Mouse (Mus musculus) hindbrain, embryonic 13.5 days (tissue): ENCODE results near the gene Kansl1. TPM values are rescaled to one million over a fixed set of nuclear protein-coding genes. Genes with fewer than 3 reads are reported as not detected.

Experiments used
- ATAC-seq: fragments of 200-750 bp; cut with Nextera tagmentation; 2 replicates; pipeline ENCODE4 v1.8.0; 2017; ENCODE audit warnings: moderate TSS enrichment; ENCODE audit not compliant: low FRiP score
- H3K27ac ChIP-seq: fragments of 300-500 bp; sonication (generic); 2 replicates; pipeline ENCODE4 v1.5.1; 2015; ENCODE audit warnings: inconsistent platforms, mild to moderate bottlenecking, moderate library complexity
- H3K27me3 ChIP-seq: fragments of 300-500 bp; sonication (generic); 2 replicates; pipeline ENCODE4 v1.6.1; 2015; ENCODE audit warnings: mild to moderate bottlenecking, inconsistent platforms
- H3K36me3 ChIP-seq: fragments of 300-500 bp; sonication (generic); 2 replicates; pipeline ENCODE4 v1.6.1; 2015; ENCODE audit warnings: mild to moderate bottlenecking, inconsistent platforms
- H3K4me1 ChIP-seq: fragments of 300-500 bp; sonication (generic); replicated peaks from 2 replicates; pipeline ENCODE4 v1.6.1; 2015; ENCODE audit warnings: inconsistent platforms
- H3K4me2 ChIP-seq: fragments of 300-500 bp; sonication (generic); 2 replicates; pipeline ENCODE4 v1.6.1; 2015; ENCODE audit warnings: inconsistent platforms, mild to moderate bottlenecking, moderate library complexity
- H3K4me3 ChIP-seq: fragments of 300-500 bp; sonication (generic); 2 replicates; pipeline ENCODE4 v1.5.1; 2015; ENCODE audit warnings: mild to moderate bottlenecking, inconsistent platforms
- H3K9ac ChIP-seq: fragments of 300-500 bp; sonication (generic); 2 replicates; pipeline ENCODE4 v1.6.1; 2015; ENCODE audit warnings: mild to moderate bottlenecking, inconsistent platforms
- H3K9me3 ChIP-seq: fragments of 300-500 bp; sonication (generic); 2 replicates; pipeline ENCODE4 v1.6.1; 2016; ENCODE audit warnings: inconsistent platforms
- WGBS: fragments of 180-500 bp; shearing (Covaris S2); methylation state at CpG from one replicate; pipeline ENCODE4 v1.1.7; 2015; 5-methylcytosine and 5-hydroxymethylcytosine counted together
- polyA plus RNA-seq: library from polyadenylated mRNA; unstranded; fragments of >200 nt; fragmentation: Nextera tagmentation; extraction: Ambion mirVana; gene quantifications from 2 replicates; pipeline ENCODE4 v1.2.1, GENCODE M21; 2015

Gene Kansl1
- polyA plus RNA-seq: 27.9 and 29.8 TPM in 2 replicates

GRCm38 (mm10) chr11:104468751-104469268 is at the start of gene Kansl1:
Kansl1 (minus strand) TSS chr11:104468861.
- Histone ChIP-seq H3K9me3 (no peaks in the 10 kb centered on the region), H3K27me3 (no peaks in the 10 kb centered on the region; the same call in 1 of the 2 replicates), H3K4me3 (peak within 1 kb of the TSS; percentile 95), H3K4me1 (peaks cover 30% of the 10 kb centered on the region), H3K9ac (peak within 1 kb of the TSS; percentile 98), H3K4me2 (peak within 1 kb of the TSS; percentile 76), H3K27ac (peak within 1 kb of the TSS; percentile 75), H3K36me3 (peaks cover 5% of the 10 kb centered on the region; the same call in 1 of the 2 replicates)
- ATAC-seq: peak; percentile 81
- WGBS: under 1% methylated on average over 29 of the region's 69 CpGs

GRCm38 (mm10) chr11:104512436-104512835 is 43.8 kb upstream of the Kansl1 start:
- no peak overlapping the region for H3K9ac ChIP-seq
- H3K27me3 ChIP-seq: no peaks in the 10 kb centered on the region
- 92% methylated on average over 4 of the region's 4 CpGs for WGBS
- H3K9me3 ChIP-seq: no peaks in the 10 kb centered on the region
- H3K4me2 ChIP-seq: no peak overlapping the region
- H3K4me3 ChIP-seq: no peak overlapping the region
- H3K4me1 ChIP-seq: no peaks in the 10 kb centered on the region
- no peak for ATAC-seq
- H3K36me3 ChIP-seq: peaks cover 82% of the 10 kb centered on the region
- no peak overlapping the region for H3K27ac ChIP-seq

GRCm38 (mm10) chr11:104510606-104511005 is 41.9 kb upstream of the Kansl1 start:
- Histone ChIP-seq H3K36me3 (peaks cover 80% of the 10 kb centered on the region), H3K27ac (no peak overlapping the region), H3K9me3 (no peaks in the 10 kb centered on the region), H3K4me3 (no peak overlapping the region), H3K4me2 (no peak overlapping the region), H3K9ac (no peak overlapping the region), H3K4me1 (no peaks in the 10 kb centered on the region), H3K27me3 (no peaks in the 10 kb centered on the region)
- WGBS: 95% methylated on average over 2 of the region's 2 CpGs
- no peak for ATAC-seq

- Histone ChIP-seq H3K9me3 (no peaks in the 10 kb centered on the region), H3K9ac (no peak overlapping the region), H3K27ac (no peak overlapping the region), H3K36me3 (peaks cover 74% of the 10 kb centered on the region), H3K4me3 (no peak overlapping the region), H3K27me3 (no peaks in the 10 kb centered on the region), H3K4me2 (no peak overlapping the region), H3K4me1 (no peaks in the 10 kb centered on the region)
- no peak for ATAC-seq
- WGBS: 95% methylated on average over 4 of the region's 4 CpGs
Measured at GRCm38 (mm10) chr11:104508455-104508854, 39.8 kb upstream of the Kansl1 start.

GRCm38 (mm10) chr11:104488292-104488691 is 19.6 kb upstream of the Kansl1 start:
- Histone ChIP-seq H3K9ac (no peak overlapping the region), H3K4me1 (no peaks in the 10 kb centered on the region), H3K9me3 (no peaks in the 10 kb centered on the region), H3K4me2 (no peak overlapping the region), H3K4me3 (no peak overlapping the region), H3K36me3 (no peaks in the 10 kb centered on the region), H3K27me3 (no peaks in the 10 kb centered on the region), H3K27ac (no peak overlapping the region)
- WGBS: 88% methylated on average over 3 of the region's 3 CpGs
- ATAC-seq: no peak

- Histone ChIP-seq H3K27ac (no peak overlapping the region), H3K9ac (no peak overlapping the region), H3K27me3 (no peaks in the 10 kb centered on the region), H3K4me2 (no peak overlapping the region), H3K36me3 (no peaks in the 10 kb centered on the region), H3K4me3 (no peak overlapping the region), H3K4me1 (no peaks in the 10 kb centered on the region), H3K9me3 (no peaks in the 10 kb centered on the region; the same call in 1 of the 2 replicates)
- 90% methylated on average over 8 of the region's 8 CpGs for WGBS
- no peak for ATAC-seq
Measured at GRCm38 (mm10) chr11:104481971-104482370, 13.3 kb upstream of the Kansl1 start.

GRCm38 (mm10) chr11:104479505-104479904 is 10.8 kb upstream of the Kansl1 start:
- no peaks in the 10 kb centered on the region for H3K4me1 ChIP-seq
- H3K4me2 ChIP-seq: no peak overlapping the region
- no peaks in the 10 kb centered on the region; the same call in 1 of the 2 replicates for H3K9me3 ChIP-seq
- no peak for ATAC-seq
- no peaks in the 10 kb centered on the region for H3K27me3 ChIP-seq
- H3K36me3 ChIP-seq: no peaks in the 10 kb centered on the region
- no peak overlapping the region for H3K27ac ChIP-seq
- H3K9ac ChIP-seq: no peak overlapping the region
- WGBS: 62% methylated on average over 4 of the region's 4 CpGs
- no peak overlapping the region for H3K4me3 ChIP-seq

- peak overlapping the region; percentile 76 for H3K4me2 ChIP-seq
- no peaks in the 10 kb centered on the region; the same call in 1 of the 2 replicates for H3K27me3 ChIP-seq
- H3K9ac ChIP-seq: peak overlapping the region; percentile 98
- no peaks in the 10 kb centered on the region for H3K9me3 ChIP-seq
- H3K4me1 ChIP-seq: peaks cover 24% of the 10 kb centered on the region
- H3K27ac ChIP-seq: peak overlapping the region; percentile 75
- ATAC-seq: peak; percentile 100
- WGBS: 3% methylated on average over 19 of the region's 19 CpGs
- H3K36me3 ChIP-seq: peaks cover 5% of the 10 kb centered on the region; the same call in 1 of the 2 replicates
- H3K4me3 ChIP-seq: peak overlapping the region; percentile 95
Measured at GRCm38 (mm10) chr11:104469371-104469835, 742 bp upstream of the Kansl1 start.

- H3K27me3 ChIP-seq: no peaks in the 10 kb centered on the region; the same call in 1 of the 2 replicates
- H3K27ac ChIP-seq: no peak overlapping the region
- H3K36me3 ChIP-seq: peaks cover 5% of the 10 kb centered on the region; the same call in 1 of the 2 replicates
- no peak for ATAC-seq
- H3K4me3 ChIP-seq: no peak overlapping the region
- 80% methylated on average over 5 of the region's 5 CpGs for WGBS
- H3K9me3 ChIP-seq: no peaks in the 10 kb centered on the region
- peak overlapping the region; percentile 32; the same call in 1 of the 2 replicates for H3K4me2 ChIP-seq
- H3K9ac ChIP-seq: no peak overlapping the region
- H3K4me1 ChIP-seq: peaks cover 35% of the 10 kb centered on the region
Measured at GRCm38 (mm10) chr11:104467698-104468097, 963 bp downstream of the Kansl1 start.

GRCm38 (mm10) chr11:104461551-104461950 is 7.1 kb downstream of the Kansl1 start:
- no peak overlapping the region for H3K27ac ChIP-seq
- H3K27me3 ChIP-seq: no peaks in the 10 kb centered on the region
- H3K4me3 ChIP-seq: no peak overlapping the region
- H3K36me3 ChIP-seq: peaks cover 8% of the 10 kb centered on the region; the same call in 1 of the 2 replicates
- H3K9ac ChIP-seq: no peak overlapping the region
- H3K9me3 ChIP-seq: no peaks in the 10 kb centered on the region
- peaks cover 20% of the 10 kb centered on the region for H3K4me1 ChIP-seq
- no peak overlapping the region for H3K4me2 ChIP-seq
- no peak for ATAC-seq

GRCm38 (mm10) chr11:104459671-104460070 is 9.0 kb downstream of the Kansl1 start:
- ATAC-seq: no peak
- no peaks in the 10 kb centered on the region for H3K27me3 ChIP-seq
- H3K36me3 ChIP-seq: peaks cover 6% of the 10 kb centered on the region; the same call in 1 of the 2 replicates
- no peaks in the 10 kb centered on the region for H3K9me3 ChIP-seq
- H3K27ac ChIP-seq: no peak overlapping the region
- H3K4me1 ChIP-seq: peaks cover 18% of the 10 kb centered on the region
- 96% methylated on average over 2 of the region's 2 CpGs for WGBS
- no peak overlapping the region for H3K4me2 ChIP-seq
- H3K4me3 ChIP-seq: no peak overlapping the region
- no peak overlapping the region for H3K9ac ChIP-seq

- peaks cover 8% of the 10 kb centered on the region for H3K4me1 ChIP-seq
- H3K9ac ChIP-seq: no peak overlapping the region
- H3K4me2 ChIP-seq: no peak overlapping the region
- no peak overlapping the region for H3K4me3 ChIP-seq
- no peak for ATAC-seq
- WGBS: 73% methylated on average over 2 of the region's 2 CpGs
- H3K27me3 ChIP-seq: no peaks in the 10 kb centered on the region
- H3K36me3 ChIP-seq: peaks cover 3% of the 10 kb centered on the region; the same call in 1 of the 2 replicates
- no peak overlapping the region for H3K27ac ChIP-seq
- no peaks in the 10 kb centered on the region for H3K9me3 ChIP-seq
Measured at GRCm38 (mm10) chr11:104458507-104458906, 10.2 kb downstream of the Kansl1 start.

GRCm38 (mm10) chr11:104452709-104453108 is 16.0 kb downstream of the Kansl1 start:
- no peak overlapping the region for H3K27ac ChIP-seq
- H3K27me3 ChIP-seq: no peaks in the 10 kb centered on the region
- H3K9me3 ChIP-seq: peaks cover 8% of the 10 kb centered on the region; the same call in 1 of the 2 replicates
- ATAC-seq: no peak
- no peaks in the 10 kb centered on the region for H3K36me3 ChIP-seq
- H3K4me1 ChIP-seq: peaks cover 4% of the 10 kb centered on the region; the same call in 1 of the 2 replicates
- WGBS: 100% methylated on average over 1 of the region's 1 CpGs
- no peak overlapping the region for H3K4me3 ChIP-seq
- H3K9ac ChIP-seq: no peak overlapping the region
- no peak overlapping the region for H3K4me2 ChIP-seq
